Mouse (Mus musculus): ENCODE measurements around the gene Rsph1.

- TF ChIP-seq POLR2A (IDR thresholded peaks at IDR 0.05; ENCODE audit: low read depth, low read length) (no peak), CTCF (IDR thresholded peaks at IDR 0.05; ENCODE audit: borderline replicate concordance, insufficient read depth, low read length) (no peak)
These were observed 18.2 kb upstream of the Rsph1 start for GRCm38 (mm10) chr17:31295215-31295891.
